In genomic region chr12:86699965-86700926, GRCm38 (mm10) we compare ENCODE assay signal across 10 mouse cellular contexts. TPM values are rescaled to one million over a fixed set of nuclear protein-coding genes. Genes with fewer than 3 reads are reported as not detected.
DNase-seq lines count a peak whose midpoint lies in the region; ATAC-seq lines count a peak whose summit lies in the region.
"Had no signal": no experiment of that assay in that cellular context is flagged by ENCODE, and none has a peak within 500 bp of the region (broad histone marks: within the 10 kb centered on the region; RNA-seq: fewer than 3 reads in every experiment).

No protein-coding gene starts in this region.

- no peak for ATAC-seq in heart, embryonic 13.5 days (ENCODE audit: extremely low read depth, insufficient number of reproducible peaks, low FRiP score, low TSS enrichment)
- ATAC-seq in intestine, embryonic 16.5 days = no peak

- H3K4me3 ChIP-seq in heart, embryonic 13.5 days = no peak overlapping the region
- no peak overlapping the region for H3K4me3 ChIP-seq in intestine, embryonic 16.5 days (ENCODE audit: low read length)

- DNase-seq in heart, postnatal 4 days = no peak
- DNase-seq in frontal cortex, postnatal 10 days (ENCODE audit: low spot score in 2 of 2) = peak; percentile 64 to 82
- peak; percentile 86 to 95 for DNase-seq in left cerebral cortex, postnatal 14 days (ENCODE audit: low spot score in 2 of 2)
- peak; percentile 70 for DNase-seq in right cerebral cortex, postnatal 14 days
- no peak for DNase-seq in lung, postnatal 36 days
- no peak for DNase-seq in urinary bladder, postnatal 14 days (ENCODE audit: low spot score)

- no peak overlapping the region for H3K27ac ChIP-seq in heart, embryonic 13.5 days (replicated peaks)
- H3K27ac ChIP-seq in intestine, embryonic 16.5 days (ENCODE audit: low read length) = no peak overlapping the region

- peaks cover 33% of the 10 kb centered on the region for H3K4me1 ChIP-seq in heart, embryonic 13.5 days
- peaks cover 4% of the 10 kb centered on the region; the same call in 1 of the 2 replicates for H3K4me1 ChIP-seq in intestine, embryonic 16.5 days (ENCODE audit: control insufficient read depth, insufficient read depth, low read length)

- intact Hi-C loops in left cerebral cortex, postnatal 14 days (cut with DNase I) = no loop called here

- H3K9ac ChIP-seq in heart, embryonic 13.5 days = peak overlapping the region; percentile 24; the same call in 1 of the 2 replicates
- H3K9ac ChIP-seq in intestine, embryonic 16.5 days (ENCODE audit: low read depth, low read length) = no peak overlapping the region

- H3K36me3 ChIP-seq in heart, embryonic 13.5 days = peaks cover 51% of the 10 kb centered on the region
- no peaks in the 10 kb centered on the region for H3K36me3 ChIP-seq in intestine, embryonic 16.5 days (ENCODE audit: control insufficient read depth, insufficient read depth, low read length)

- H3K27me3 ChIP-seq in heart, embryonic 13.5 days (replicated peaks) = no peaks in the 10 kb centered on the region
- no peaks in the 10 kb centered on the region for H3K27me3 ChIP-seq in intestine, embryonic 16.5 days (replicated peaks; ENCODE audit: control insufficient read depth, insufficient read depth, low read length)

- H3K4me2 ChIP-seq in heart, embryonic 13.5 days = no peak overlapping the region
- no peak overlapping the region for H3K4me2 ChIP-seq in intestine, embryonic 16.5 days (ENCODE audit: low read depth, low read length)

- H3K9me3 ChIP-seq in heart, embryonic 13.5 days = no peaks in the 10 kb centered on the region; the same call in 1 of the 2 replicates
- H3K9me3 ChIP-seq in intestine, embryonic 16.5 days (ENCODE audit: control insufficient read depth, low read length) = no peaks in the 10 kb centered on the region

- WGBS in heart, embryonic 13.5 days = 27% methylated on average over 19 of the region's 19 CpGs
- 37% methylated on average over 19 of the region's 19 CpGs for WGBS in intestine, embryonic 16.5 days

RNA-seq across cellular contexts. Expression of gene Vash1, which starts 21.7 kb away (rescaled TPM):
- 9.3 and 9.8 TPM in 2 replicates for polyA plus RNA-seq in heart, embryonic 13.5 days (2015; fragmentation: Nextera tagmentation; extraction: Ambion mirVana)
- 10 to 100 TPM; 53.5 to 56.7 TPM for total RNA-seq in heart, postnatal 4 days (2021)
- total RNA-seq in left cerebral cortex, postnatal 14 days (2021) = 10 to 100 TPM; 67.5 to 70.2 TPM
- 5.5 and 6.0 TPM in 2 replicates for polyA plus RNA-seq in intestine, embryonic 16.5 days (2015; fragmentation: Nextera tagmentation; extraction: Ambion mirVana)

RNA-seq across cellular contexts. Expression of gene Angel1, which starts 26.0 kb away (rescaled TPM):
- polyA plus RNA-seq in heart, embryonic 13.5 days (2015; fragmentation: Nextera tagmentation; extraction: Ambion mirVana) = 9.6 TPM in 2 replicates
- total RNA-seq in heart, postnatal 4 days (2021) = 1 to 10 TPM; 5.2 to 5.3 TPM
- total RNA-seq in left cerebral cortex, postnatal 14 days (2021) = 1 to 10 TPM; 8.3 to 8.8 TPM
- 4.8 and 5.3 TPM in 2 replicates for polyA plus RNA-seq in intestine, embryonic 16.5 days (2015; fragmentation: Nextera tagmentation; extraction: Ambion mirVana)

RNA-seq across cellular contexts. Expression of gene Lrrc74a, which starts 33.9 kb away (rescaled TPM):
- not detected in 2 replicates for polyA plus RNA-seq in heart, embryonic 13.5 days (2015; fragmentation: Nextera tagmentation; extraction: Ambion mirVana)
- total RNA-seq in heart, postnatal 4 days (2021) = not detected
- not detected for total RNA-seq in left cerebral cortex, postnatal 14 days (2021)
- polyA plus RNA-seq in intestine, embryonic 16.5 days (2015; fragmentation: Nextera tagmentation; extraction: Ambion mirVana) = not detected in 2 replicates
- total RNA-seq: layer of hippocampus, postnatal 14 days had no signal
- polyA plus RNA-seq: small intestine, adult 2 months had no signal

Comparison
In these comparisons a context has a peak if more than half of its experiments do, and no peak if none do; other contexts are left out.
1. DNase-seq: peak in frontal cortex, postnatal 10 days (2 of 2), left cerebral cortex, postnatal 14 days (2 of 2) and right cerebral cortex, postnatal 14 days (single experiment); none in heart, postnatal 4 days (single experiment), lung, postnatal 36 days (single experiment) and urinary bladder, postnatal 14 days (single experiment).